ENCODE assay signal across 8 mouse cellular contexts in genomic region chr13:28512573-28513334, GRCm38 (mm10).
DNase-seq lines count a peak whose midpoint lies in the region; ATAC-seq and TF ChIP-seq lines count a peak whose summit lies in the region.

No protein-coding gene starts in this region.

- H3K27ac ChIP-seq in gastrocnemius, adult 2 months, result peak overlapping the region; percentile 58
- 0 out of 2 replicates have a peak overlapping the region, but pooled peaks have one; percentile 42 for H3K27ac ChIP-seq in midbrain, embryonic 12.5 days (replicated peaks)
- H3K27ac ChIP-seq in midbrain, embryonic 11.5 days (ENCODE audit: low read depth, low read length), result no peak overlapping the region
- no peak overlapping the region; the same call in 1 of the 2 replicates for H3K27ac ChIP-seq in neural tube, embryonic 15.5 days (replicated peaks)

- TF ChIP-seq CTCF in gastrocnemius, adult 2 months (IDR thresholded peaks at IDR 0.05), result no peak

- no peak overlapping the region for H3K4me2 ChIP-seq in midbrain, embryonic 12.5 days (replicated peaks)
- H3K4me2 ChIP-seq in midbrain, embryonic 11.5 days, result no peak overlapping the region
- H3K4me2 ChIP-seq in neural tube, embryonic 15.5 days, result no peak overlapping the region

- no peaks in the 10 kb centered on the region for H3K27me3 ChIP-seq in midbrain, embryonic 12.5 days
- H3K27me3 ChIP-seq in midbrain, embryonic 11.5 days (ENCODE audit: control insufficient read depth, insufficient read depth, low read length), result no peaks in the 10 kb centered on the region
- no peaks in the 10 kb centered on the region for H3K27me3 ChIP-seq in neural tube, embryonic 15.5 days (replicated peaks)

- DNase-seq in gastrocnemius, adult 2 months, result no peak
- DNase-seq in gastrocnemius, adult 8-10 months (ENCODE audit: low spot score in 2 of 2), result no peak
- DNase-seq in midbrain, embryonic 11.5 days (ENCODE audit: low spot score, missing footprints), result no peak
- peak; percentile 77 for DNase-seq in induced T-regulatory cell, adult 2 months (ENCODE audit: low read depth)
- DNase-seq in embryo, embryonic 11 days, result no peak
- DNase-seq in adrenal gland, postnatal 25 days, result no peak

- H3K4me3 ChIP-seq in gastrocnemius, adult 2 months, result no peak overlapping the region
- H3K4me3 ChIP-seq in midbrain, embryonic 12.5 days, result no peak overlapping the region
- H3K4me3 ChIP-seq in midbrain, embryonic 11.5 days (ENCODE audit: low read depth, low read length), result no peak overlapping the region
- no peak overlapping the region for H3K4me3 ChIP-seq in neural tube, embryonic 15.5 days (replicated peaks)

- peaks cover 19% of the 10 kb centered on the region for H3K4me1 ChIP-seq in midbrain, embryonic 12.5 days
- H3K4me1 ChIP-seq in midbrain, embryonic 11.5 days (ENCODE audit: control insufficient read depth, insufficient read depth, low read length), result peaks cover 3% of the 10 kb centered on the region
- 0 out of 2 replicates have a peak, but pooled peaks cover 9% of the 10 kb centered on the region for H3K4me1 ChIP-seq in neural tube, embryonic 15.5 days

- H3K36me3 ChIP-seq in midbrain, embryonic 12.5 days, result no peaks in the 10 kb centered on the region
- H3K36me3 ChIP-seq in midbrain, embryonic 11.5 days (ENCODE audit: control insufficient read depth, insufficient read depth, low read length), result no peaks in the 10 kb centered on the region
- no peaks in the 10 kb centered on the region for H3K36me3 ChIP-seq in neural tube, embryonic 15.5 days

- H3K9ac ChIP-seq in midbrain, embryonic 12.5 days (replicated peaks), result no peak overlapping the region
- H3K9ac ChIP-seq in midbrain, embryonic 11.5 days (ENCODE audit: low read length), result no peak overlapping the region
- H3K9ac ChIP-seq in neural tube, embryonic 15.5 days (replicated peaks), result no peak overlapping the region

- WGBS in midbrain, embryonic 12.5 days, result 84% methylated on average over 11 of the region's 11 CpGs
- 86% methylated on average over 11 of the region's 11 CpGs for WGBS in midbrain, embryonic 11.5 days
- WGBS in neural tube, embryonic 15.5 days, result 43% methylated on average over 11 of the region's 11 CpGs

- ATAC-seq in midbrain, embryonic 12.5 days (ENCODE audit: low FRiP score, low read depth), result peak; percentile 44; the same call in 1 of the 2 replicates
- no peak for ATAC-seq in midbrain, embryonic 11.5 days (ENCODE audit: low FRiP score)
- ATAC-seq in neural tube, embryonic 15.5 days (ENCODE audit: low FRiP score), result peak; percentile 65; the same call in 1 of the 2 replicates

- intact Hi-C loops in gastrocnemius, adult 2 months (cut with DNase I), result no loop called here

- H3K9me3 ChIP-seq in midbrain, embryonic 12.5 days, result no peaks in the 10 kb centered on the region
- H3K9me3 ChIP-seq in midbrain, embryonic 11.5 days (ENCODE audit: control insufficient read depth, low read length), result no peaks in the 10 kb centered on the region
- H3K9me3 ChIP-seq in neural tube, embryonic 15.5 days (replicated peaks), result no peaks in the 10 kb centered on the region

Comparison
In these comparisons a context has a peak if more than half of its experiments do, and no peak if none do; other contexts are left out.
1. H3K27ac ChIP-seq: peak in gastrocnemius, adult 2 months (single experiment) and midbrain, embryonic 12.5 days (single experiment); none in midbrain, embryonic 11.5 days (single experiment) and neural tube, embryonic 15.5 days (single experiment).